Mouse (Mus musculus) hindbrain, postnatal 0 days (tissue): Measurements from ENCODE around the gene Gm4924. TPM values are rescaled to one million over a fixed set of nuclear protein-coding genes. Genes with fewer than 3 reads are reported as not detected.

Source experiments
- ATAC-seq: fragments of 200-750 bp; cut with Nextera tagmentation; 2 replicates; pipeline ENCODE4 v1.8.0; 2017; ENCODE audit warnings: mild to moderate bottlenecking, moderate TSS enrichment, moderate library complexity
- DNase-seq: peaks from one replicate; pipeline ENCODE4 v3.0.0-alpha.2; 2015; ENCODE audit warnings: low spot score
- H3K27ac ChIP-seq: fragments of 300-500 bp; sonication (generic); 2 replicates; pipeline ENCODE4 v1.5.1; 2014; ENCODE audit warnings: mild to moderate bottlenecking
- H3K27me3 ChIP-seq: fragments of 300-500 bp; sonication (generic); 2 replicates; pipeline ENCODE4 v1.6.1; 2014; ENCODE audit warnings: low read length, mixed read lengths; ENCODE audit not compliant: insufficient read depth
- H3K36me3 ChIP-seq: fragments of 300-500 bp; sonication (generic); 2 replicates; pipeline ENCODE4 v1.6.1; 2014; ENCODE audit warnings: low read length, mixed read lengths; ENCODE audit not compliant: insufficient read depth
- H3K4me1 ChIP-seq: fragments of 300-500 bp; sonication (generic); 2 replicates; pipeline ENCODE4 v1.6.1; 2014; ENCODE audit warnings: antibody characterized with exemption, low read length, mixed read lengths; ENCODE audit not compliant: insufficient read depth
- H3K4me2 ChIP-seq: fragments of 300-500 bp; sonication (generic); 2 replicates; pipeline ENCODE4 v1.6.1; 2014; ENCODE audit warnings: low read depth, mild to moderate bottlenecking, low read length, moderate library complexity, mixed read lengths
- H3K4me3 ChIP-seq: fragments of 300-500 bp; sonication (generic); 2 replicates; pipeline ENCODE4 v1.5.1; 2014; ENCODE audit warnings: low read length
- H3K9ac ChIP-seq: fragments of 300-500 bp; sonication (generic); replicated peaks from 2 replicates; pipeline ENCODE4 v1.6.1; 2014; ENCODE audit warnings: mild to moderate bottlenecking, low read length, moderate library complexity, mixed read lengths
- H3K9me3 ChIP-seq: fragments of 300-500 bp; sonication (generic); 2 replicates; pipeline ENCODE4 v1.6.1; 2016; ENCODE audit warnings: low read length, mixed read lengths
- CTCF ChIP-seq: IDR thresholded peaks from 2 replicates; pipeline ENCODE4 v1.5.1; 2016; ENCODE audit warnings: antibody characterized with exemption, control low read depth, low read depth
- WGBS: fragments of 180-500 bp; shearing (Covaris S2); extraction: QIAGEN DNeasy Blood & Tissue Kit; methylation state at CpG from one replicate; pipeline ENCODE4 v1.1.7; 2014; 5-methylcytosine and 5-hydroxymethylcytosine counted together
- polyA plus RNA-seq: library from polyadenylated mRNA; unstranded; fragments of >200 nt; fragmentation: Nextera tagmentation; extraction: Ambion mirVana; gene quantifications from 2 replicates; pipeline ENCODE4 v1.2.1, GENCODE M21; 2015
- total RNA-seq: library from RNA; depleted of rRNA; stranded (reverse); fragments of >200 nt; gene quantifications from 2 replicates; pipeline ENCODE4 v1.2.3, GENCODE M21; 2014; rRNA removed

Gm4924 gene
- total and polyA plus RNA-seq, 2 experiments from 2014 or later, result 3.3 to 12.9 TPM

DNA sequence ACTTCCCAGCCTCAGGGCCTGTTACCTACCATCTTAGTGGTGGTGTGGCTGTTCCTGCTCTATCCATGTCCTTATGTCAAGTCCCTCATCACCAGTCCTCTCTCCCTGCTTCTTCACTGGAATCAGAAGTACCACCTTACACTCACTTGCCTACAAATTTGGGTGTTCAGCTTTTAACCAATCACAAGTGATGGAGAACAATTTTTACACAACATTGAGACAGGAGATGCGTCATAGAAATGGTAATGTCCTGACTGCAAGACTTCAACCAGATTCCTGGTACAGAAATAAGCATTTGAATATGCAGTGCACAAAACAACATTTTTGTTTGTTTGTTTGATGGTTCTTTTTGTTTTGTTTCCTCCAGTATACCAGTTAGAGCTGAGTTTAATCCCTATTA, 28.9 kb downstream of the Gm4924 start:
- no peak for DNase-seq
- 100% methylated on average over 1 of the region's 1 CpGs for WGBS
- H3K9me3 ChIP-seq, result peaks cover 30% of the 10 kb centered on the region

DNA sequence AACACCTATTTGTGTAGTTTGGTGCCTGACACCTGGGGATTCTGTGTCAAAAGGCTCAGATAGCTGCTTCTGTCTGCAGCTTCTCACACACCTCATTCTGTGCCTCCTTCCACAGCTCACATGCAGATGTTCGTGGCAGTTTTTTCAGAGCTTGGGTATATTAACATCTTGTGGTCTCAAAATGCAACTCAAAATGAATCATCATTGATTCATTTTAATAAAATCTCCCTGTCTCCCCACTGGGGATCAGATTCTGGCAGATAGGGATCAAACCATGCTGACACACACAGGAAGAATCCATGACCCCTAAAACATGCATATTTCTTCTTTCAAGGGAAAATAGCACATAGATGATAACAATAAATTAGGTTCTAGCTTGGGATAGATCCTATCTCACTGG, 55.5 kb downstream of the Gm4924 start:
- Histone ChIP-seq H3K9me3 (peaks cover 22% of the 10 kb centered on the region; the same call in 1 of the 2 replicates), H3K36me3 (peaks cover 8% of the 10 kb centered on the region; the same call in 1 of the 2 replicates), H3K4me1 (no peaks in the 10 kb centered on the region), H3K4me3 (no peak overlapping the region), H3K27me3 (no peaks in the 10 kb centered on the region), H3K9ac (no peak overlapping the region), H3K4me2 (no peak overlapping the region), H3K27ac (no peak overlapping the region)
- ATAC-seq, result no peak
- no peak for DNase-seq
- no peak for TF ChIP-seq CTCF
- 81% methylated on average over 1 of the region's 1 CpGs for WGBS

More for the DNA sequence above, 28.9 kb downstream of the Gm4924 start:
- Histone ChIP-seq H3K27ac (no peak overlapping the region), H3K36me3 (no peaks in the 10 kb centered on the region), H3K9ac (no peak overlapping the region), H3K4me1 (no peaks in the 10 kb centered on the region), H3K27me3 (no peaks in the 10 kb centered on the region), H3K4me2 (no peak overlapping the region), H3K4me3 (no peak overlapping the region)
- ATAC-seq, result no peak
- no peak for TF ChIP-seq CTCF

DNA sequence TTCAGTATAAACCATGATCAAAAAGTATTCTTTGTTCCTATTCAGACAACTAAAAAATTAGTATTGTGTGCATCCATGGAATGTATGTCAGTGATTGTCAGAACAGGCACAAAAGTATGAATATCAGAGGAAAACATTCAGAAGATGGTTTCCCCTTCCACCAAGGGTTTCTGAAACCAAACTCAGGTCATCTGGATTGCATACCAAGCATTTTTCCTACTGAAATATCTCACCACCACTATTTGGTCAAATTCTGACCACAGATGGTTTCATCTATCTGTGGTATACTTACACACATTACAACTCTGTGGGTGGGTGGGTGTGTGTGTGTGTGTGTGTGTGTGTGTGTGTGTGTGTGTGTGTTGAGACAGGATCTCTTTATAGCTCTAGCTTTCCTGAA, 69.6 kb downstream of the Gm4924 start:
- Histone ChIP-seq H3K9me3 (0 out of 2 replicates have a peak, but pooled peaks cover 11% of the 10 kb centered on the region), H3K4me3 (no peak overlapping the region), H3K9ac (no peak overlapping the region), H3K27ac (no peak overlapping the region), H3K27me3 (no peaks in the 10 kb centered on the region), H3K36me3 (no peaks in the 10 kb centered on the region), H3K4me2 (no peak overlapping the region), H3K4me1 (no peaks in the 10 kb centered on the region)
- ATAC-seq (no peak), DNase-seq (no peak)
- TF ChIP-seq CTCF, result no peak

Other genes starting within 250 kb of the Gm4924 start
- 2.6 and 5.5 TPM in 2 replicates for gene AU041133, start 226.2 kb upstream of the Gm4924 start, total RNA-seq
- 7.3 and 7.9 TPM in 2 replicates for gene AU041133, start 226.2 kb upstream of the Gm4924 start, polyA plus RNA-seq
- gene Zfp938, start 113.0 kb upstream of the Gm4924 start, total RNA-seq, result 10.3 and 11.7 TPM in 2 replicates
- 30.2 and 31.4 TPM in 2 replicates for gene Zfp938, start 113.0 kb upstream of the Gm4924 start, polyA plus RNA-seq
- gene 4932415D10Rik, start 37.7 kb upstream of the Gm4924 start, total RNA-seq, result 0.07 TPM in 1 of 2 replicates, not detected in the other
- gene 4932415D10Rik, start 37.7 kb upstream of the Gm4924 start, polyA plus RNA-seq, result not detected in 2 replicates
- not detected in 2 replicates for gene Gm1553, start 138.4 kb downstream of the Gm4924 start, total RNA-seq
- not detected in 2 replicates for gene Gm1553, start 138.4 kb downstream of the Gm4924 start, polyA plus RNA-seq